Mouse (Mus musculus) liver, embryonic 16.5 days (tissue): Measurements from ENCODE around the gene Ndp. TPM values are rescaled to one million over a fixed set of nuclear protein-coding genes. Genes with fewer than 3 reads are reported as not detected.

Source experiments
- ATAC-seq: fragments of 200-750 bp; cut with Nextera tagmentation; 2 replicates; pipeline ENCODE4 v1.8.0; 2017; ENCODE audit warnings: low read depth, mild to moderate bottlenecking, moderate number of reproducible peaks, moderate library complexity
- H3K27ac ChIP-seq: fragments of 300-500 bp; sonication (generic); 2 replicates; pipeline ENCODE4 v1.5.1; 2014; ENCODE audit warnings: mild to moderate bottlenecking, low read length
- H3K27me3 ChIP-seq: fragments of 300-500 bp; sonication (generic); 2 replicates; pipeline ENCODE4 v1.6.1; 2014; ENCODE audit warnings: low read depth, low read length, mixed read lengths; ENCODE audit not compliant: control insufficient read depth, insufficient read depth
- H3K36me3 ChIP-seq: fragments of 300-500 bp; sonication (generic); 2 replicates; pipeline ENCODE4 v1.6.1; 2014; ENCODE audit warnings: mild to moderate bottlenecking; ENCODE audit not compliant: control insufficient read depth, insufficient read depth
- H3K4me1 ChIP-seq: fragments of 300-500 bp; sonication (generic); 2 replicates; pipeline ENCODE4 v1.6.1; 2014; ENCODE audit warnings: low read depth, low read length, mixed read lengths; ENCODE audit not compliant: control insufficient read depth
- H3K4me2 ChIP-seq: fragments of 300-500 bp; sonication (generic); 2 replicates; pipeline ENCODE4 v1.6.1; 2014; ENCODE audit warnings: low read depth, low read length, mixed read lengths
- H3K4me3 ChIP-seq: fragments of 300-500 bp; sonication (generic); 2 replicates; pipeline ENCODE4 v1.5.1; 2014; ENCODE audit warnings: low read depth, mild to moderate bottlenecking, low read length
- H3K9ac ChIP-seq: fragments of 300-500 bp; sonication (generic); 2 replicates; pipeline ENCODE4 v1.6.1; 2014; ENCODE audit warnings: low read depth, low read length
- H3K9me3 ChIP-seq: fragments of 300-500 bp; sonication (generic); replicated peaks from 2 replicates; pipeline ENCODE4 v1.6.1; 2016; ENCODE audit warnings: low read length; ENCODE audit not compliant: control insufficient read depth
- WGBS: fragments of 180-500 bp; shearing (Covaris S2); extraction: QIAGEN DNeasy Blood & Tissue Kit; methylation state at CpG from one replicate; pipeline ENCODE4 v1.1.7; 2014; ENCODE audit not compliant: insufficient replicate concordance; 5-methylcytosine and 5-hydroxymethylcytosine counted together
- polyA plus RNA-seq: library from polyadenylated mRNA; unstranded; fragments of >200 nt; fragmentation: Nextera tagmentation; extraction: Ambion mirVana; gene quantifications from 2 replicates; pipeline ENCODE4 v1.2.1, GENCODE M21; 2015

Ndp gene
- polyA plus RNA-seq, 1 experiment from 2014 or later: not detected

DNA sequence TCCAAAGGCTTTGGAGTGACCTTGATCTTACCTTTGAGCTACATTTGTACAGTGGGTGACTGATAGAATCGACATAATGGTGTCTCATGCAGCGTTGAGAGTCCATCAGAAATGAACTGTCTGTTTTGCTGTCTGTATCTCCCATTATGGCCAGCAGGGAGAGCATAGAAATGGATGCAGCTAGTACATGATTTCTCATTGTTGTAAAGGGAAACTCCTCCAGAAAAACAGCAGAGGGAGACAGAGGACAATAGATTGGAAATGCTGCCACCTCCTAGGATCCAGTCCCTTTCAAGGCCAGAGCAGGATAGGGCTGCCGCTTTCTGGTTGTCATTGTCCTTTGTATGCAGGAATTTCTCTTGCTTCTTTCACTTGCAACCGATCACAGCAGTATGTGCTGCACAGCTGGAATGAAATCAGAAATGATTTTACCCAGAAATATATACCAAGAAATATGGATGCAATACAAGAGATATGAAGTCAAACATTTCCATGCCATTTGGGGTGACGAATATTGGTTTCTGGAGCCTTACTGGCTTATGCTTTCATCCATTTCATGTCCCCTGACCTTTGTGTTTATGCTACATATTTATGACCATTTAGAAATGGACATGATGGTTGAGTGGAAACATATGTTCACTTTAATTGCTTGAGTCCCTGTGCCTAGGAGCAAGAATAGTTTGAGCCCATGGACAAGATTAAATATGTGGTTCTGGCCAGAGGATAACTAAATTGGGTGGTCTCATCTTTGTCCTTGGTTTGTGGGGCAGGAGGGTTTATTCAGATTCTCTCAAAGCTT lies 17.0 kb downstream of the Ndp start:
- no peak overlapping the region for H3K4me3 ChIP-seq
- no peaks in the 10 kb centered on the region for H3K27me3 ChIP-seq
- no peak overlapping the region for H3K9ac ChIP-seq
- no peaks in the 10 kb centered on the region for H3K9me3 ChIP-seq
- H3K4me2 ChIP-seq: no peak overlapping the region
- no peaks in the 10 kb centered on the region for H3K36me3 ChIP-seq
- no peaks in the 10 kb centered on the region for H3K4me1 ChIP-seq
- H3K27ac ChIP-seq: no peak overlapping the region
- 30% methylated on average over 5 of the region's 5 CpGs for WGBS
- ATAC-seq: no peak

- no peaks in the 10 kb centered on the region for H3K9me3 ChIP-seq
- no peak overlapping the region for H3K27ac ChIP-seq
- no peak overlapping the region for H3K9ac ChIP-seq
- H3K4me2 ChIP-seq: no peak overlapping the region
- H3K36me3 ChIP-seq: no peaks in the 10 kb centered on the region
- H3K4me3 ChIP-seq: no peak overlapping the region
- no peaks in the 10 kb centered on the region for H3K4me1 ChIP-seq
- H3K27me3 ChIP-seq: no peaks in the 10 kb centered on the region
- ATAC-seq: no peak
These were observed 43.8 kb downstream of the Ndp start for GRCm38 (mm10) chrX:16867640-16868314.

GRCm38 (mm10) chrX:16860244-16860643 lies 51.3 kb downstream of the Ndp start:
- H3K4me2 ChIP-seq: no peak overlapping the region
- H3K9ac ChIP-seq: no peak overlapping the region
- no peaks in the 10 kb centered on the region for H3K36me3 ChIP-seq
- no peaks in the 10 kb centered on the region for H3K27me3 ChIP-seq
- H3K4me1 ChIP-seq: no peaks in the 10 kb centered on the region
- H3K9me3 ChIP-seq: no peaks in the 10 kb centered on the region
- no peak overlapping the region for H3K27ac ChIP-seq
- no peak overlapping the region for H3K4me3 ChIP-seq
- ATAC-seq: no peak

- ATAC-seq: no peak
- Histone ChIP-seq H3K9me3 (no peaks in the 10 kb centered on the region), H3K36me3 (no peaks in the 10 kb centered on the region), H3K4me3 (no peak overlapping the region), H3K4me1 (no peaks in the 10 kb centered on the region), H3K27ac (no peak overlapping the region), H3K27me3 (no peaks in the 10 kb centered on the region), H3K9ac (no peak overlapping the region), H3K4me2 (no peak overlapping the region)
- 63% methylated on average over 2 of the region's 2 CpGs for WGBS
These were observed 65.5 kb downstream of the Ndp start for GRCm38 (mm10) chrX:16846034-16846433.

DNA sequence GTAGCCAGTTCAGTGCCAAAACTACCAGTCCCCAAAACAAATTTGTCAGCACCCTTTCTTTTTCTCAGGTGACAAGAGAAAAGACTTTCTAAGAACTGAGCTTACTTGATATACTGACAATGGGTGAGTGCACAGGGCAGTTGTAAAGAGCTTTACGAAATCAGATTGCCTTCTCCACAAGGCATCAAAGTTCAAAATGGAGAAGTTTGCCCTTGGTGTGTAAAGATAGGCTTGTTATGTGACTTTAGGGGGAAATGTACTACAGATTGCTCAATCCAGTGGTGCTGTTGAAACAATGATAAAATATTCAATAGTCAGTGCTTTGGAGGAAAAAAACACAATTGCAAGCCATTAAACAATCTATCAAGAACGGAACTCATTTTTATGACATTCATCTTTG lies 70.1 kb downstream of the Ndp start:
- Histone ChIP-seq H3K9me3 (no peaks in the 10 kb centered on the region), H3K4me3 (no peak overlapping the region), H3K4me1 (no peaks in the 10 kb centered on the region), H3K27me3 (no peaks in the 10 kb centered on the region), H3K4me2 (no peak overlapping the region), H3K27ac (no peak overlapping the region), H3K9ac (no peak overlapping the region), H3K36me3 (no peaks in the 10 kb centered on the region)
- ATAC-seq: peak; percentile 63; the same call in 1 of the 2 replicates
- WGBS: 46% methylated on average over 2 of the region's 2 CpGs

DNA sequence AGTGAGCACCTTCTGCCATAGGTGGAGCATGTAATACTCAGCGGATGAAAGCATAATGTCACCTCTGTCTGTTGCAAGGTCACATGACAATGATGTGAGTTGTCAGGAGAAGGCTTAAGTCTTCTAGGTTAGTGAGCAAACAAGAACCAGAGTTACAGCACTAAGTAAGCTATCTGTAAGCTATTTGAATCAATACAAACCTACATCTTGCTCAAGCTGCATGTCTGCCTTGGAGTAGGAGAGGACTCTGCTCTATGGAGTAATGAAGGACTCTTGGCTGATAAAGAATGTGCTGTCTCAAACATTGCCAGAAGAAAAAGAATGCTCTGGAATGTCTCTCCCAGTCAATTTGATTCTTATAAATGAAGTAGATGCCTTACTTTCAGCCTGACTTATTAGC lies 74.3 kb downstream of the Ndp start:
- Histone ChIP-seq H3K27ac (no peak overlapping the region), H3K4me3 (no peak overlapping the region), H3K9me3 (no peaks in the 10 kb centered on the region), H3K9ac (no peak overlapping the region), H3K27me3 (no peaks in the 10 kb centered on the region), H3K36me3 (no peaks in the 10 kb centered on the region), H3K4me2 (no peak overlapping the region), H3K4me1 (no peaks in the 10 kb centered on the region)
- WGBS: 52% methylated on average over 1 of the region's 1 CpGs
- no peak for ATAC-seq

- Histone ChIP-seq H3K27me3 (no peaks in the 10 kb centered on the region), H3K9me3 (no peaks in the 10 kb centered on the region), H3K27ac (no peak overlapping the region), H3K4me2 (no peak overlapping the region), H3K36me3 (no peaks in the 10 kb centered on the region), H3K4me3 (no peak overlapping the region), H3K4me1 (no peaks in the 10 kb centered on the region), H3K9ac (no peak overlapping the region)
- no peak for ATAC-seq
These were observed 75.0 kb downstream of the Ndp start for GRCm38 (mm10) chrX:16836488-16837082.

Other genes starting within 250 kb of the Ndp start
- 62.3 and 62.8 TPM in 2 replicates for gene Maob, start 94.4 kb downstream of the Ndp start, polyA plus RNA-seq